Mouse (Mus musculus) mature B cell (primary cell): ENCODE results near the gene Myh14.
"Not testable (repeated sequence)": the region's sequence is repeated elsewhere in the genome, so short reads cannot be mapped to it uniquely, and the experiment has no call there.

Experiments used
- in situ Hi-C: fragments of 300-500 bp; cut with MboI; formaldehyde crosslinking; loops from 2 replicates; pipeline ENCODE4 v1.14.3; 2019

Myh14 gene

DNA sequence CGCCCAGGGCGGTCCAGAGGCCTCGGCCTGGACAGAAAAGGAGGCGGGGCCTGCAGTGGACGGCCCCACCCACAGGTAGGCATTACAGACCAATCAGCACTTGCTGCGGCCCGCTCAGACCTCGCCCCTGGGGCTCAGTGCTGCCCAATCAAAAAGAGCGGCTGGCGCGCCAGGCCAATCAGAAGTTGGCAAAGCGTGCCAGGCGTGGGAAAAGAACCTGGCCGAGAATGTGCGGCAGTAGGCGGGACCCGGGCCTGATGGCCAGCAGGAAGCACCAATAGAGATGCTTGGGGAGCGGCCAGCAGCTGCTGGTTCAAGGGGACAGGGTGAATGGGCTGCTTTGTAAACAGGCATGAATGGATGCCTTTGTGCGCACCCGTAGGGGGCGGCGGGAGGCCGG is at the start of gene Myh14:
TSS of gene Myh14 (minus strand) at position 41 of the 400 bp plus-strand sequence.
- in situ Hi-C loops: no loop called here

DNA sequence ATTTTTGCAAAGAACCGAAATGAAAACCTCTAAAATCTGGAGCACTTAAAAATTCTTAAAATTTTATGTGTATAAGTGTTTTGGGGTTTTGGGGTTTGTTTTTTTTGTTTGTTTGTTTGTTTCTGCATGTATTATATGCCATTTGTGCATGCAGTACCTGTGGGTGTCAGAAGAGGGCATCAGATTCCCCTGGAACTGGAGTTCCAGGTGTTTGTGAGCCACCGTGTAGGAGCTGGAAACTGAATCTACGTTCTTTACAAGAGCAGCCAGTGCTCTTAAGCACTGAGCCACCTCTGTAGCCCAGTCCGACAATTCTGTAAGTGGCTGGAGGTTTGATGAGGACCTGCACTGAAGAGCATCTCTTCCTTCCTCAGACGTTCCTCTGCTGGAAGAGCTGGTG is 39.2 kb upstream of the Myh14 start:
- in situ Hi-C loops: no loop called here

DNA sequence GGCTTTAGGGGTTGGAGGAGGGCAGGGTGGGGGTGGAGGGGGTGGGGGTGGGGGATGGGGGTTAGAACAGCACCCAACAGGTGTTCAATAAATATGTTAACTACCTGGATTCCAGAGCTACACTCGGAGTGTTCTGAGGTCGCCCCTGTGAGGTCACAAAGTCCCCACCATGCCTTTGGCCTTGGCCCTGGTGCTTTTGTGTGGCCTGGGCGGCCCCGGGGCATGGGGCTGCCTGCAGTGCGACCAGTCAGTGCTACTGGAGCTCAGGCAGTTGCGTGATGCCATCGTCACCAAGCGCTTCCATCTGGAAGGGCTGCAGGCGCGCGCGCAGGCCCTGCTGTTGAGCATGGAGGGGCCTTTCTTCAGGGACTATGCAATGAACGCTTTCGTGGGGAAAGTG is 37.9 kb upstream of the Myh14 start, which contains the start of gene Izumo2:
TSS of gene Izumo2 (plus strand) at position 169 of the 400 bp plus-strand sequence.
- in situ Hi-C loops: no loop called here

DNA sequence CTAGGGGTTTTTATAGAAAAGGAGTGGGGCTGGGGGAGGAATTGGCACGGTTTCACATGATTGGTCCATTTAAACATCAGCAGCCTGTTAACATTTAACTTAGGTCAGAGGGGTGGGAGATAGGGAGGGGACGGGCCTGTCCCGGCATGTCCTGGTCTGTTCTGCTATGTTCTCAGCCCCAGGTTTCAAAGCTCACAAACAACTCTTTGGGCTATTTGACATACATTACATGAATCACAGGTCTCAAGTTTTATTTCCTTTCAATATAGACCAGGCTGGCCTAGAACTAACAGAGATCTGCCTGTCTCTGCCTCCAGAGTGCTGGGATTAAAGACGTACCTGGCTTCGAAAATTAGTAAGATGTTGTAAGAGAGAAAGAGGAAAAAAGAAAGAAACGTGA is 37.5 kb upstream of the Myh14 start:
- in situ Hi-C loops: not testable (repeated sequence)

DNA sequence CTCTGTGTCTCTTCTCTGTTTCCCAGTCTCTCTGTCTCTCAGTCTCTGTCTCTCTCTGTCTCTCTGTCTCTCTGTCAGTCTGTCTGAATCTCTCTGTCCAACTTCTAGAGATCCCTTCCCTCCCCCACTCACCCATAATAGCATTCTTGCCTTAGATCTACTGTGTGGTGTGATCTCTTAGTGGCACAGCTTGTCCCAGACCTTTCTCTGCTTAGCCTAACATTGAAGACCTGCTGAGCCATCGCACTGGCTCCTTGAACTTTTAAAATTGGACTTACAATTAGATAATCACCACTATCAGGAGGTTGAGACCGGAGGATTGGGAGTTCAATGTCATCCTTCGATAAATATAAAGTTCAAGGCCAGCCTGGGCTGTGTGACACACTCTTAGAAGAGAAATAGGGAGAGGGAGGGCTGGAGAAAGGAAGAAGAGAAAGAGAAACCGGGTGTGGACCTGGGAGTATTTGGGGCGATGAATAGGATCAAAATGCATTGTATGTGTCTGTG is 36.6 kb upstream of the Myh14 start:
- in situ Hi-C loops: no loop called here

DNA sequence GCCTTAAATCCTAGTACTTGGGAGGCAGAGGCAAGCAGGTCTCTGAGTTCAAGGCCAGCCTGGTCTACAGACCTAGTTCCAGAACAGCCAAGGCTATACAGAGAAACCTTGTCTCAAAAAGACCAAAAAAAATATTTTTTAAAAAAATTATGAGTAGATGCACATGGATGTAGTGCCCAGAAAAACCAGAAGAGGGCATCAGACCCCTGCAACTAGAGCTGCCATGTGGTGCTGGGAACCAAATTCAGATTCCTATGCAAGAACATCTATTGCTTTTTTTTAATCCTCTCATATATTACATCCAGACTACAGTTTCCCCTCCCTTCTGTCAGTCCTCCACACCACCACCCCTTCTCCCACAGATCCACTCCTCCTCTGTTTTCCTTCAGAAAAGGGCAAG is 35.7 kb upstream of the Myh14 start:
- in situ Hi-C loops: no loop called here

DNA sequence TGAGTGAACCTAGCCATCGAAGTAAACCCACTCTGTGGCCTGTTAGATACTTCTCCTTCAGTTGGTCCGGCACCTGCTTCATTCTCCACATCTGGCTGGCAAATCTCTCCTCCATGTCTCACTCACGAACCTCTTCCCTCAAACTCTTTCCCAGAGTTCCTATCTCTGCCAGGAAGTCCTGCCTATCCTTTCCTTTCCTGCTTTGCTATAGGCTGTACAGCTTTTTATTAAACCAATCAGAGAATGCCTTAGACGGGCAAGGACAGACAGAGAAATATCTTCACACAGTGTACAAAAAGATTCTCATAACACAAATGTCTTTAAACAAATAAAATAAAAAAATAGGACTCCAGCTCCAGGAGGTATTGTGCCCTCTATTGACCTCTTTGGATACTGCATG is 34.4 kb upstream of the Myh14 start:
- in situ Hi-C loops: no loop called here

DNA sequence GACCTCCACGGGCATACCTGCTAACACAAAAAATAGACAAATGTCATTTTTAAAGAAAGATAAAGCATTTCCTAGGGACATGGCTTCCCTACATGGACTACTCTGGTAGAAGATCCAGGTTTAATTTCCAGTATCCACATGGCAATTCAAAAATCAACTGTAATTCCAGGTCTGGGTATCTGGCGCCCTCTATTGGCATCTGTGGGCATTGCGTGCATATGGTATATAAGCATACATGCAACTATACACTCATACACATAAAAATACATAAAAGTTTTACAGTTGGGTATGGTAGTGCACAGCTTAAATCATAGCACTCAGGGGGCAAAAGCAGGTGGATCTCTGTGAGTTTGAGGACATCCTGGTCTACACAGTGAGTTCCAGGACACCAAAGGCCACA is 33.7 kb upstream of the Myh14 start:
- in situ Hi-C loops: no loop called here

DNA sequence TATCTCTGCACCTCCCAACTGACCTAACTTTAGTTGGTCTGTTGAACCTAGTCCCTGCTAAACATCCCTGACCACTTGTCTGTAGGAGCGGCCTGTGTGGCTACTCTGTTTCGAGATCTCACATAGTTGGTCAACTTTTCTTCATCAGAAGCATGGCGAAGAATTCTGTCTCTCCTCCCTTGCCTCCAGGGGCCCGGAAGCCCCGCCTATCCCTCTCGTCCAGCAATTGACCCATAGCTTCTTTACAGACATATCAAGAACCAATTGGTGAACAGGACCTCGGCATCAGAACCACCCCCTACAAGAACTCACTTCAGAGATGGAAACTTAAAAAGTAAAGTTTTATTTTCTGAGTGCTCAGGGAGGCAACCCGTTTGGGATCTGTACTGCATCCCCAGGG is 32.3 kb upstream of the Myh14 start:
- in situ Hi-C loops: no loop called here

DNA sequence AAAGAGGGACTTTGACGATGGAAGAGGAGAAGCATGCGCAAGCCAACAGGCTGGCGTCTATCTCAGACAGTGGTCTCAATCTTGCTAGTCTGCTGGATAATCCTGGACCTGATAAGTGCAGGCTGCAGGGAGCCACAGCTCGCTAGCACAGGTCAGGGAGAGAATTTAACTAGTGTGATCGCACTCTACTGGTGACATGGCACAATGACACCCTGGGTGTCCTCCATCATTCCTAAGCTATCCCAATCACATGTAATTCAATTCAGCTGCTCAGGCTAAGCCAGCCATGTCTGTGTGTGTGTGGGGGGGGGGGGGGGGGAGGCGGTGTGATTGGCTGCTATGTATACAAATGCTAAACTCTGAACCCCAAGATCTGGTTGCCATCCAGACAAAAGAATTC is 31.3 kb upstream of the Myh14 start:
- in situ Hi-C loops: no loop called here

DNA sequence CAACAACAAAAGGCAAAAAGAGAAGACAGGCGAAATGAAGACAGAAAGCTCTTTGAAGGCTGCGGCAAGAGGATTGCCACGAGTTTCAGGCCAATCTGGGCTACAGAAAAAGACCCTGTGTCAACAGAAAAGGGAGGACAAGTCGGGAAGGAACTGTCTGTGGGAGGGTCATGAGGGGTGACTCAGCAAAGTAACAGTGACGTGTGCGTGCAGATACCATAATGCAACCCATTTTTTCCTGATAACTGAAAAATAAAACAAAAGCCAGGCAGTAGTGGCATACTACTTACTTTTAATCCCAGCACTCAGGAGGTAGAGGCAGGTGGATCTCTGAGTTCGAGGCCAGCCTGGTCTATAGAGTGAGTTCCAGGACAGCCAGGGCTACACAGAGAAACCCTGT is 27.3 kb upstream of the Myh14 start:
- in situ Hi-C loops: no loop called here

DNA sequence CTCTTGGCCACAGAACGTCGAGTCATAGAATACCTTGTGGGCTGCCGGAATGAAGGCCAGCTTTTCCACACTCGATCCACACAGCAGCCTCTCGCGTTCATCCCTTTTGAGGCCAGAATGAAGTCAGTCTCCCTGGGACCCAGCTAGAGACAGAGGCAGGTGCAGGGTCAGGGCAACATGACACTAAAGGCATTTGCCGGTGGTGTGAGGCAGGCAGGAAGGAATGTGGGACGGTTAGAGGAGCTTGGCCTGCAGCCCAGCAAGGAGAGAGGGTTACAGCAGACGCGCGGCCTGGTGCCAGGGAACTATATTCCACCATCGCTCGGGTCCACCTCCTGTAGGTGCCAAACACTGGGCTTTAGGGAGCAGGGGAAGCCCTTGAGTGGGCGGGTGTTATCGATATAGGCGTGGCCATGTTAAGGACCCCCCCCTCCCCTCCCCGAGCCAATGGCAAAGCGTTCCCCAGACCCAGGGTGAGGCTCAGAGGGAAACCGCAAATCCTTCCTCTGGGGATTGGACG is 26.6 kb upstream of the Myh14 start:
- in situ Hi-C loops: no loop called here

DNA sequence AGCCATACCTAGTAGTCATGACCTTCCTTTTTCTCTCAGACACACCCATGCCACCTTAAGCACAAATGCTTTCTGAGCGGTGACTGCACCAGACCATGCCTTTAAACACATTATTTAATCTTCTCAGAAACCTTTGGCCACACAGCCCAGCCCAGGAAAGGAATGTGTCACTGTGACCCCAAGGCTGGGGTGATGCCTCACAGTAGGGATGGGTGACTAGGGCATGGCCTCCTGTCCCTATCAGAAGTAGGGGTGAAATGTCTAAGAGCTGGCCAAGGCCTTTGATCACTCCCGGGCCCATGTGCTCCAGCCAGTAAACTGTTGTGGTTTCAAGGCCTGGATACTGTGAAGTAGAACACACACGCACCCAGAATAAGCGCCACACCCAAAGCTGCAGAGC is 24.6 kb upstream of the Myh14 start:
- in situ Hi-C loops: no loop called here

DNA sequence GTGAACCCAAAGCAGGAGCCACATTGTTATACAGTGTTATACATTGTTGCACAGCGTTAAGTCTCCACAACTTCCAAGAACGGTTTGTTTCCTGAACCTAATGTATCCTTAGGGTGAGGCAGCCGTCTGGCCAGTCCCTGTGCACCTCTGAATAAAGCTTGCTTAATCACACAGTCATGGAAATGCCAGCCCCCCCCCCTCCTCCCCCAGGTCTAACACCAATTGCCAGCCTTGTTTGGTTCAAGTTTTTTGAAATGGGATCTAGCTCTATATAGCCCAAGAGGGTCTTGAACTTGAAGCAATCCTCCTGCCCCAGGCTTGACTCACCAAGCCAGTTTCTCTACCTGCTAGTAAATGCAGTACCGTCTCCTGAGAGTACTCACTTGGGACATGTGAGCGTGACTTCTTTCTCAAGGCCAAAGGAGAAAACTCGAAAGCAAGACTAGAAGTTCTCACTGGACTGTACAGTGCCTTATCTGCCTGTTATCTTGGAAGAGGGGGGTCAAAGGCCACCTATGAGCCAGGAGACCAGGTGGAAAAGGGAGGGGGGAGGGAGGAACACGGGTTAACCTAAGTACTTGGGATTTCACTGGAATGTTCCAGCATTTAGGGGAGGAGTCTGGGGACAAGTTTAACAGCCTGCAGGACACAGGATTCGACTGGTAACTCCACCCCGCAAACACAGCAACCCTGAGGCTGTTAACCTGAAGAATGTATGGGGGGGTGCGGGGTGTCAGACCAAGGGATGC is 23.0 kb upstream of the Myh14 start:
- in situ Hi-C loops: no loop called here

DNA sequence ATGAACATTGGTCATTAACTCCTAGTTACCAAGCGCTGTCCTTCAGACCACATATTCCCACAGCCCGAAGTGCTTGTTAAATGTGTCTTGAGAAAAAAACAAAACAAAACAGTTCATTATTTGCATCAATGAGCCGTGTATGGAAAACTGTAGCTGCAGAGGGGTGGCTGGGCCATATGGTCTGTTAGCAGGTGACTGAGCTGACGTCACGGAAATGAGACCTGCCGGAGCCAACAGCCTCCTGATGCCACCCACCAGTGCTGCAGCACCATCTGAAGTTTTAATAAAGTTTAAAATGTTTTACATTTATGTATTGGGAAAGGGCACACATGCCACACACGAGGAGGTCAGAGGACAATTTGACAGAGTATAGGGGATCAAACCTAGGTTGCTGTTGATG is 18.7 kb upstream of the Myh14 start:
- in situ Hi-C loops: no loop called here

DNA sequence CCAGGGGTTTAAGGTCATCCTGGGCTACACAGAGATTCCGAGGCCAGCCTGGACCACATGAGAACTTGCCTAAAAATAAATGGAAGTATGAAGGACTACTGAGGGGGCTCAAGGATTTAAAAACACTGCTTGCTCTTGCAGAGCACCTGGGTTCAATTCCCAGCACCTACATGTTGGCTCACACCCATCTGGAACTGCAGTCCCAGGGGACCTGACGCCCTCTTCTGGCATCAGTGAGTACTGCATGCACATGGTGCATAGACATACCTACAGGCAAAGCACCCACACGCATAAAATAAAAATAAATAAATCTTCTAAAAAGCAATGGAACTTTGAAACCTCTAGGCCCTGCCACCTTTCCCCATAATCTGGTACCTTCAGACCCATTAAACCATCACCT is 18.2 kb upstream of the Myh14 start:
- in situ Hi-C loops: no loop called here

DNA sequence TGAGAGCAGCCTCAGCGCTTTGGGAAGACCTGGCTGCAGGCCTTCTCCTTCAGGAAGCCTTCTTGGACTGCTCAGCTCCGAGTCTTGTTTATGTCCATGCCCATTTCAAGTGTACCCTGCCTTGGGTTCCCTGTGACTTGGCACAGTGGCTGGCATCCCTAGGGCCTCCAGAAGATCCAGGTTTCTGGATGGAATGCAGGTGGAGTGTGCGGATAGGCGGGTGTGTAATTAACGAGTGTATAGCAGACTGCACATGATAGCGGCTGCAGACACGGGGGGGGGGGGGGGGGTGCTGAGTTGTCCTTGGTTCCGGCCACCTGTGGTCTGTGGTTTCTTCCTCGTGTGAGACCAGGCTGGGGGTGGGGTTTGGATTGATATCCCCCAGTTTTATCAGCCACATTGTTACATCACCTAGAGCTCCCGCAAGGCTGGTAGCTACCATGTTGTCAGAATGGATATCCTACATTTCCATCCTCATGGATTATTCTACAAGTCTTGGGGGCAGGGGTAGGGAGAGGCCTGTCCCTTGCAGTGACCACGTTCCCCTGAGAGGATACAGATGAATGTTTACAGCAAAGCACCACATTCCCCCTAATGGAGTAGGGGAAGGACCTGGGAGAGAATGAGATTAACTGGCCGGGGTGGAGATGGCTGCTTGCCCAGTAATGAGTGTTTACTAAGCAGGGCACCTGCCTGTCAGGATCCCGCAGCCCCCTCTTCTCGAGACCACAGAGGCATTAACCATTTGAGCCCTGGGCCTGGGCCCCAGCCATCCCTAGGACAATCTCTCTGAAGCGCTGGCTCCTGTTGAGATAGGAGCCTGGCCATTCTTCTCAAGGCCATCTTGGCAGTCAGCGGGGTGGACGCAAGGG is 15.1 kb upstream of the Myh14 start:
- in situ Hi-C loops: no loop called here

DNA sequence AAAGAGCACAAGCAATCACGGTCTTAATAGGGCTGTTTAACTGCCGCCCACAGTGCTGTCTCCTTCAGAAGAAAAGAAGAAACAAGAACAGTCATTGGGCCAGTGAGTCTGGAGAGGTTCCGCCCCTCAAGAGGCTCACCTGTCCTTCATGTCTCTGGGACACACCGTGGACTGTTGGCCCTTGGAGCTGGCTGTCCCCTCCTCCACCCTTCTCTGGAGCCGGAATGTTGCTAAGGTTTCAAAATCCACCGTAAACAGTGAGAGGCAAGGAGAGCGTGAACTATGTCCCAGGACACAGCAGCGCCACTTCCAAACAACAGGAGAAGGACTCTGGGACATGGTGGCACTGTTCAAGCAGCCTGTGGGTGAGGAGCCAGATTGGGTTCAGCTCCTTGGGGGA is 13.0 kb upstream of the Myh14 start:
- in situ Hi-C loops: no loop called here

DNA sequence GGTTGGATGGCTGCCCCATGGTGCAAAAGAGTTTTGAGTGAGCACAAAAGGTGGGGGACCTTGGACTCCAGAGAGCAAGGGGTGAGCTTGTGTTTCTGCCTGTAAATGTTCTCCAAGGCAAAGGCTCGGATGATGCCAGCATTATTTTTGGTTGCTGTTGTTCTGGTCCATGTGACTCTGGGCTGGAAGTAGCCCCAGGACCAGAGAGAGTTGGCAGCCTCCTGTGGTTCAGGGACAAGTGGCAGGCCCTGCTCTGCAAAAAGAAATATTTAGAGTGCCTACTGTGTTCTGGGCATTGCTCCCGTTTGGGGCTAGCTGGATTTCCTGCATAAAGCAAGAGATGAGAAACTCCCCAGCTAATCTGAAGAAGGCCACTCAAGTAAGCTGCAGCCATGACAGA is 6.0 kb upstream of the Myh14 start:
- in situ Hi-C loops: no loop called here

DNA sequence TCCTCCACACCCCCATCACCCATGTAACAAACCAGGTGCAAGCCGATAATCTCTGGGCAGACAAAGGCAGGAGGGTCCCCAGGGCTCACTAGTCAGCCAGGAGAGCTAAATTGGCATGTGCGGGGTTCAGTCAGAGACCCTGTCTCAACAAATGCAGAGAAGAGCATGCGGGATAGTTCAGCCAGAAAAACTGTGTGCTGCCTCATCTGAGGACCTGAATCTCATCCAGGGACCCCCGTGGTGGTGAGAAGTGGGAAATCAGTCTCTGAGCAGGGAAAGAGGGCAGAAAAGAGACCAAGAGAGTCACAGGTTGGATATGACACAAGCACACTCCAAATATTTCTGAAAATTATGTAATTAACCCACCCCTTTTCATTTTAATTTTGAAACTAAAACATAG is 5.5 kb upstream of the Myh14 start:
- in situ Hi-C loops: no loop called here

DNA sequence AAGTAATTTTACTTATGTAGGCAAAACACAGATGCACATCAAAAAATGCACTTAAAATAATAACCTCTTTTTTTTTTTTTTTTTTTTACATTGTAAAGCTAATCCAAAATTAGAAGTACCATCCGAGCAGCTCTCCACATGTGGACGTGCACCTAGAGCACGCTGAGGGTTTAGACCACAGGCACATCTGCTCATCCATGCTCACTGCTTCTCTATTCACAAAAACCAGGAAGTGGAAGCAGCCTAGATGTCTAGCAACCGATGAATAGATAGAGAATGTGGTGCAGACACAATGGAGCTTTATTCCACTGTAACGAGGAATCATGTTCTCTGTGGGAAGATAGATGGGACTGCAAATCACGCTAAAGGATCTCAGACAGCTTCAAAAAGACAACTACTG is 4.5 kb upstream of the Myh14 start:
- in situ Hi-C loops: no loop called here

DNA sequence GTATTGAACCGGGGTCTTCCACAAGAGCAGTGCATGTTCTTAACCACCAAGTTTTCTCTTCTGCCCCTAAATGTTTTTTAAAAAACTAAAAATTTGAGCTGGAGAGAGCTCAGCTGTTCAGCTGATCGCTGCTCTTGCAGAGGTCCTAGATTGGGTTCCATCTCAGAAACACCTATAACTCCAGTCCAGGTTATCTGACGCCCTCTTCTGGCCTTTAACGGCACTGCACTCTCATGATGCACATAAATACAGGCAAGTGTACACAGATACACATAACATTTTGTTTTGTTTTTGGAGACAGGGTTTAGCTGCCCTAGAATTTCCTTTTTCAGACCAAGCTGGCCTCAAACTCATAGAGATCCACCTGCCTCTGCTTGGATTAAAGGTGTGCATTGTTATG is 3.9 kb upstream of the Myh14 start:
- in situ Hi-C loops: no loop called here

DNA sequence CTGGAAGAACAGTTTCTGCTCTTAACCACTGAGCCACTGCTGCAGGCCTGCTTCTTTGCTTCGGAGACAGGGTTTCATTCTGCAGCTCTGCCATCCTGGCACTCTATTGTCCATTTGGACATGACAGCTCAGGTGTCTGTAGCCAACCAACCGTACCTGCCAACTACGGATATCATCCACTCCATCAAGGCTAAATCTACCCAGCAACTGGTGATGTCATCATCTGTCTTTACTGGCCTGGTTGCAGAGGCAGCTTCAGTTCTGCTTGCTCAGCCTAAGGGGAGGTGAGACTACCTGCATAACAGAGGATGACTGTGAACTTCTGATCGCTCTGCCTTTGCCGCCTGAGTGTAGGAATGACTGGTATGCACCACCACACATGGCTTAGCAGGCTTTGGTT is 1.6 kb upstream of the Myh14 start:
- in situ Hi-C loops: no loop called here
